Mouse (Mus musculus): ENCODE measurements around the gene Myo15. TPM values are rescaled to one million over a fixed set of nuclear protein-coding genes. Genes with fewer than 3 reads are reported as not detected.
A peak's percentile ranks its signal among the peaks of the same experiment; 100 is the strongest.

The Myo15 gene
- polyA plus RNA-seq, 1 experiment from 2014 or later, result 0.21 TPM

- peak overlapping the region; percentile 64 for H3K27ac ChIP-seq (replicated peaks)
- no peaks in the 10 kb centered on the region for H3K27me3 ChIP-seq
- 1% methylated on average over 17 of the region's 17 CpGs for WGBS
- ATAC-seq (ENCODE audit: low read depth), result peak; percentile 55; the same call in 1 of the 2 replicates
- peak overlapping the region; percentile 92 for H3K9ac ChIP-seq
- no peaks in the 10 kb centered on the region for H3K9me3 ChIP-seq
- H3K4me2 ChIP-seq, result peak overlapping the region; percentile 90
- H3K36me3 ChIP-seq, result peaks cover 39% of the 10 kb centered on the region
- peaks cover 13% of the 10 kb centered on the region for H3K4me1 ChIP-seq (replicated peaks)
- H3K4me3 ChIP-seq, result peak overlapping the region; percentile 67
These were observed 14.4 kb upstream of the Myo15 start for GRCm38 (mm10) chr11:60454745-60455087.

DNA sequence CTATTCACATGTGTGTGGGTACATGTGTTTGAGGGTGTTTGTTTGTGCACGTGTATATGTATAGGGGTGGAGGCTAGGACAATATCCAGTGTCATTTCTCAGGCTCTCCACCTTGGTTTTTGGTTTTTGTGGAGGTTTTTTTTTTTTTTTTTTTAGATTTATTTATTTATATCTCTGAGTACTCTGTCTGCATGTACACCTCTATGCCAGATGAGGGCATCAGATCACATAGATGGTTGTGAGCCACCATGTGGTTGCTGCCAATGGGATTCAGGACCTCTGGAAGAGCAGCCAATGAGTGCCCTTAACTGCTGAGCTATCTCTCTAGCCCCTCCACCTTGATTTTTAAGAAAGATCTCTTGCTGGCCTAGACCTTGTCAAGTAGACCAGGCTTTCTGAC, 11.2 kb upstream of the Myo15 start:
- Histone ChIP-seq H3K4me3 (no peak overlapping the region), H3K9ac (no peak overlapping the region), H3K4me2 (no peak overlapping the region), H3K9me3 (no peaks in the 10 kb centered on the region), H3K27ac (replicated peaks) (no peak overlapping the region), H3K4me1 (replicated peaks) (peaks cover 13% of the 10 kb centered on the region), H3K27me3 (no peaks in the 10 kb centered on the region), H3K36me3 (peaks cover 72% of the 10 kb centered on the region)
- ATAC-seq (ENCODE audit: low read depth), result no peak
- WGBS, result 97% methylated on average over 1 of the region's 1 CpGs

DNA sequence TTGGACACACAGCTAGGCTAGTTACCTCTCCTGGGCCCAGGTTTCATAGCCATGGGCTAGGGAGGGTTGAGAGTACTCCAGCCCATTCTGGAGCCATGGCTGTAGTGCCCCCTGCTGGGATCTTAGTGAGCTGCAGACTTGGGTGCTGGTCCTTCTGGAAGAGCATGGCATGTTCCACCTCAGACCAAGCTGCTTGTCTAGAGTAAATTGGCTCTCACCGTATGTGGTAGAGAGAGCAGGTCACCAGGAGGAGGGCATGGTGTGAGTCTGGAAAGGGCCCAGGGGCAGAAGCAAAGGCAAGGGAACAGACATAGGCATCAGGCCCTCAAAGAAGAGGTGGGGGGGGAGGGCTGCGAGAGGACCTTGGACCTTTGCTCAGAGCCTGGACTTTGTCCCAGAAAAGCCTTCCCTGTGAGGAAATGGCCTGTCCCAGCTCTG, 3.2 kb upstream of the Myo15 start:
- no peak for ATAC-seq (ENCODE audit: low read depth)

DNA sequence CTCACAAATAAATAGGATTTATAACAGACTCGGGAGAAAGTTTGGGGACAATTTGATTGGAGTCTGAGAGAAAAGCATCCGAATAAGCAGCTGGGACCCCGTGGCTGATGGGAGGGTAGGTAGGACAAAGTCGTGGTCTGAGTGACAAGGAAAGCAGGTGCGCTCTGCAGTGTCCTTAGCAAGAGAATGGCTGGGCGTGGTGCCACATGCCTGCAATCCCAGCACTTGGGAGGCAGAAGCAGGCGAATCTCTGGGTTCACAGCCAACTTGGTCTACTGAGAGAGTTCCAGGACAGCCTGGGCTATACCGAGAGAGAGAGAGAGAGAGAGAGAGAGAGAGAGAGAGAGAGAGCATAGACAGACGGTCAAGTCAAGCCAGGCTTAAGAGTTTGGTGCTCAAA, 1.6 kb downstream of the Myo15 start:
- Histone ChIP-seq H3K27me3 (no peaks in the 10 kb centered on the region), H3K4me2 (no peak overlapping the region), H3K27ac (replicated peaks) (no peak overlapping the region), H3K4me1 (replicated peaks) (no peaks in the 10 kb centered on the region), H3K36me3 (peaks cover 52% of the 10 kb centered on the region), H3K4me3 (no peak overlapping the region), H3K9ac (no peak overlapping the region), H3K9me3 (no peaks in the 10 kb centered on the region)
- ATAC-seq (ENCODE audit: low read depth), result no peak
- 86% methylated on average over 9 of the region's 9 CpGs for WGBS

More for the DNA sequence above, 3.2 kb upstream of the Myo15 start:
- H3K27ac ChIP-seq (replicated peaks), result no peak overlapping the region
- no peaks in the 10 kb centered on the region for H3K9me3 ChIP-seq
- no peak overlapping the region for H3K4me2 ChIP-seq
- H3K36me3 ChIP-seq, result peaks cover 97% of the 10 kb centered on the region
- H3K9ac ChIP-seq, result no peak overlapping the region
- no peaks in the 10 kb centered on the region for H3K27me3 ChIP-seq
- H3K4me1 ChIP-seq (replicated peaks), result no peaks in the 10 kb centered on the region
- WGBS, result 88% methylated on average over 2 of the region's 2 CpGs
- no peak overlapping the region for H3K4me3 ChIP-seq

DNA sequence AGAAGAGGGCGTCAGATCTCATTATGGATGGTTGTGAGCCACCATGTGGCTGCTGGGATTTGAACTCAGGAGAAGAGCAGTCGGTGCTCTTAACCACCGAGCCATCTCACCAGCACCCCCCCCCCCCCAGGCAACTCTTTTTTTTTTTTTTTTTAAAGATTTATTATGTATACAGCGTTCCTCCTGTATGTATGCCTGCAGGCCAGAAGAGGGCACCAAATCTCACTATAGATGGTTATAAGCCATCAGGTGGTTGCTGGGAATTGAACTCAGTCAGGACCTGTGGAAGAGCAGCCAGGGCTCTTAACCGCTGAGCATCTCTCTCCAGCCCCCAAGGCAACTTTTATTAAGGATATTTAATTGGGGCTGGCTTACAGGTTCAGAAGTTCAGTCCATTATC, 5.4 kb downstream of the Myo15 start:
- ATAC-seq (ENCODE audit: low read depth), result no peak
- H3K27ac ChIP-seq (replicated peaks), result no peak overlapping the region
- peaks cover 14% of the 10 kb centered on the region for H3K36me3 ChIP-seq
- H3K4me2 ChIP-seq, result no peak overlapping the region
- WGBS, result 79% methylated on average over 5 of the region's 5 CpGs
- H3K9ac ChIP-seq, result no peak overlapping the region
- no peaks in the 10 kb centered on the region for H3K4me1 ChIP-seq (replicated peaks)
- no peaks in the 10 kb centered on the region for H3K9me3 ChIP-seq
- no peaks in the 10 kb centered on the region for H3K27me3 ChIP-seq
- no peak overlapping the region for H3K4me3 ChIP-seq

GRCm38 (mm10) chr11:60475668-60476362, 6.7 kb downstream of the Myo15 start:
- WGBS, result 80% methylated on average over 5 of the region's 5 CpGs
- H3K4me3 ChIP-seq, result no peak overlapping the region
- no peaks in the 10 kb centered on the region for H3K4me1 ChIP-seq (replicated peaks)
- H3K27ac ChIP-seq (replicated peaks), result no peak overlapping the region
- H3K9me3 ChIP-seq, result no peaks in the 10 kb centered on the region
- 0 out of 2 replicates have a peak, but pooled peaks cover 3% of the 10 kb centered on the region for H3K36me3 ChIP-seq
- no peak for ATAC-seq (ENCODE audit: low read depth)
- H3K27me3 ChIP-seq, result no peaks in the 10 kb centered on the region
- no peak overlapping the region for H3K4me2 ChIP-seq
- H3K9ac ChIP-seq, result no peak overlapping the region

DNA sequence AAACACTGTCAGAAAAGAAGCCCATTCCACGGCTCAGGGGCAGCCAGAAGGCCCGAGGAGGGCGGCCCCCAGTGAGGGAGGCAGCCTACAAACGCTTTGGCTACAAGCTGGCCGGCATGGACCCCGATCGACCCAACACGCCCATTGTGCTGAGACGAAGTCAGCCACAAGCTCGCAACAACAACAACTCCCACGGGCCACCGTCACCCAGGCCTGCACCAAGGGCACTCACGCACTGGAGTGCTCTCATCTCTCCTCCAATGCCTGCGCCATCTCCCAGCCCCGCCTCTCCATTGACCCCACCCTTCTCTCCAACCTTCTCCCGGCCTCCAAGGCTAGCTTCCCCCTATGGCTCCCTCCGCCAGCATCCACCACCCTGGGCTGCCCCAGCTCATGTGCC, 9.0 kb downstream of the Myo15 start:
- H3K9me3 ChIP-seq, result no peaks in the 10 kb centered on the region
- no peaks in the 10 kb centered on the region for H3K27me3 ChIP-seq
- no peak overlapping the region for H3K4me3 ChIP-seq
- H3K27ac ChIP-seq (replicated peaks), result no peak overlapping the region
- ATAC-seq (ENCODE audit: low read depth), result no peak; the same call in 1 of the 2 replicates
- H3K4me2 ChIP-seq, result no peak overlapping the region
- 39% methylated on average over 17 of the region's 17 CpGs for WGBS
- no peaks in the 10 kb centered on the region for H3K4me1 ChIP-seq (replicated peaks)
- H3K36me3 ChIP-seq, result no peaks in the 10 kb centered on the region
- H3K9ac ChIP-seq, result no peak overlapping the region

DNA sequence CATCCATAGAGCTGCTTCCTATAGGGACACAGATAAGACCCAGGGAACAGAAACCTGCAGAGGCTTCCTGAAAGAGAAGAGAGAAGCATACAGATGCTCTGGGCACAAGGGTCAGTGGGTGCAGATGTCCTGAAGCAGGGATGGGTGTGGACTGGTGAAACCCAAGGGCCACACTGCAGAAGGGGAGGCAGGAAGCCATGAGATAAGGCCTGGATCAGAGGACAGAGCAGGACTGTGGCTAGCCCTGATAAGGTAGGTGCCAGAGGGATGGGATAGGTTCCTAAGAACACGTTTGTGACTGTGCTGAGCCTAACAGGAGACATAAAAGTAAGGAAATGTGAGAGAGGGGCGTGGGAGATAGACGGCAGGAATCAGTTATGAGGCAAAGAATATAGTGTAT, 17.1 kb downstream of the Myo15 start:
- WGBS, result 75% methylated on average over 3 of the region's 3 CpGs

GRCm38 (mm10) chr11:60492726-60493125, 23.6 kb downstream of the Myo15 start:
- ATAC-seq (ENCODE audit: low read depth), result no peak
- WGBS, result 83% methylated on average over 5 of the region's 5 CpGs
- Histone ChIP-seq H3K4me1 (replicated peaks) (no peaks in the 10 kb centered on the region), H3K27me3 (no peaks in the 10 kb centered on the region), H3K4me3 (no peak overlapping the region), H3K4me2 (no peak overlapping the region), H3K9me3 (no peaks in the 10 kb centered on the region), H3K27ac (replicated peaks) (no peak overlapping the region), H3K36me3 (no peaks in the 10 kb centered on the region), H3K9ac (no peak overlapping the region)

More for the DNA sequence above, 17.1 kb downstream of the Myo15 start:
- Histone ChIP-seq H3K4me1 (replicated peaks) (no peaks in the 10 kb centered on the region), H3K27ac (replicated peaks) (no peak overlapping the region), H3K9ac (no peak overlapping the region), H3K36me3 (no peaks in the 10 kb centered on the region), H3K4me3 (no peak overlapping the region), H3K4me2 (no peak overlapping the region), H3K27me3 (no peaks in the 10 kb centered on the region), H3K9me3 (no peaks in the 10 kb centered on the region)
- ATAC-seq (ENCODE audit: low read depth), result no peak

- Histone ChIP-seq H3K9me3 (no peaks in the 10 kb centered on the region), H3K27me3 (no peaks in the 10 kb centered on the region)
These were observed 26.6 kb downstream of the Myo15 start for GRCm38 (mm10) chr11:60495692-60496091.

GRCm38 (mm10) chr11:60507281-60507680, 38.1 kb downstream of the Myo15 start:
- H3K36me3 ChIP-seq, result no peaks in the 10 kb centered on the region
- no peak overlapping the region for H3K9ac ChIP-seq
- no peak overlapping the region for H3K27ac ChIP-seq (replicated peaks)
- 86% methylated on average over 13 of the region's 13 CpGs for WGBS
- no peaks in the 10 kb centered on the region for H3K9me3 ChIP-seq
- H3K27me3 ChIP-seq, result peaks cover 41% of the 10 kb centered on the region
- no peak overlapping the region for H3K4me2 ChIP-seq
- no peak overlapping the region for H3K4me3 ChIP-seq
- no peak for ATAC-seq (ENCODE audit: low read depth)
- H3K4me1 ChIP-seq (replicated peaks), result peaks cover 12% of the 10 kb centered on the region

More at GRCm38 (mm10) chr11:60495692-60496091, 26.6 kb downstream of the Myo15 start:
- Histone ChIP-seq H3K4me2 (no peak overlapping the region), H3K4me3 (no peak overlapping the region), H3K36me3 (no peaks in the 10 kb centered on the region), H3K9ac (no peak overlapping the region), H3K4me1 (replicated peaks) (no peaks in the 10 kb centered on the region), H3K27ac (replicated peaks) (no peak overlapping the region)
- no peak for ATAC-seq (ENCODE audit: low read depth)
- WGBS, result 73% methylated on average over 2 of the region's 2 CpGs

DNA sequence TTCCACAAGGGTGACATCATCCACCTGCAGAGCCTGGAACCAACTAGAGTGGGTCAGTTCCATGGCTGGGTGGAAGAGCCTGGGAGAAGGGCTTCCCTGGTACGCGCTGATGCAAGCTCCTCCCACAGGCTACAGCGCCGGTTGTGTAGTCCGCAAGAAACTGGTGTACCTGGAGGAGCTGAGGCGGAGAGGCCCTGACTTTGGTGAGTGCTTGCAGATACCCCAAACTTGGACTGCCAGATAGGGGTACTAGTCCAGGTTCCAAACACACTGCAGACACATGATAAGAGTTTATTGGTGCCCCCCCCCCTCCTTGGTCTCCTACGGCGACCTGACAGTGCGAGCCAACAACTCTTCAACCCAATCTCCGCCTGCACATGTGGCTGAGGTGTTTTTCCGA, 39.8 kb downstream of the Myo15 start:
- Histone ChIP-seq H3K27ac (replicated peaks) (no peak overlapping the region), H3K9me3 (no peaks in the 10 kb centered on the region), H3K4me1 (replicated peaks) (peaks cover 12% of the 10 kb centered on the region), H3K27me3 (peaks cover 41% of the 10 kb centered on the region), H3K9ac (peak overlapping the region; percentile 69; the same call in 1 of the 2 replicates), H3K36me3 (no peaks in the 10 kb centered on the region), H3K4me2 (peak overlapping the region; percentile 62), H3K4me3 (peak overlapping the region; percentile 34)
- no peak for ATAC-seq (ENCODE audit: low read depth)
- 4% methylated on average over 11 of the region's 11 CpGs for WGBS

GRCm38 (mm10) chr11:60509500-60509899, 40.4 kb downstream of the Myo15 start:
- peaks cover 12% of the 10 kb centered on the region for H3K4me1 ChIP-seq (replicated peaks)
- peak overlapping the region; percentile 34 for H3K4me3 ChIP-seq
- no peak overlapping the region for H3K27ac ChIP-seq (replicated peaks)
- 1% methylated on average over 25 of the region's 25 CpGs for WGBS
- H3K4me2 ChIP-seq, result peak overlapping the region; percentile 62
- no peak for ATAC-seq (ENCODE audit: low read depth)
- peak overlapping the region; percentile 69 for H3K9ac ChIP-seq
- H3K36me3 ChIP-seq, result no peaks in the 10 kb centered on the region
- peaks cover 41% of the 10 kb centered on the region for H3K27me3 ChIP-seq
- H3K9me3 ChIP-seq, result no peaks in the 10 kb centered on the region
